ENCODE assay signal across 23 mouse cellular contexts in genomic region chr11:84730218-84730617, GRCm38 (mm10).
"Had no signal": no experiment of that assay in that cellular context is flagged by ENCODE, and none has a peak within 500 bp of the region (broad histone marks: within the 10 kb centered on the region; RNA-seq: fewer than 3 reads in every experiment).

No protein-coding gene starts in this region.

- H3K9ac ChIP-seq: limb, embryonic 13.5 days; liver, embryonic 12.5 days; liver, embryonic 15.5 days; lung, embryonic 15.5 days; neural tube, embryonic 13.5 days had no signal

- H3K4me1 ChIP-seq: limb, embryonic 13.5 days; lung, embryonic 15.5 days; megakaryocyte, embryonic 14.5 days had no signal

- H3K4me2 ChIP-seq: limb, embryonic 13.5 days; liver, embryonic 12.5 days; liver, embryonic 15.5 days; lung, embryonic 15.5 days; midbrain, embryonic 11.5 days; neural tube, embryonic 13.5 days had no signal

- DNase-seq: kidney, adult 18-20 months; kidney, postnatal 25 days; layer of hippocampus, adult 9-11 months; liver; lung, adult 18-20 months; lung, postnatal 10 days; lung, postnatal 36 days; midbrain, embryonic 14.5 days; right cerebral cortex, adult 18-20 months; right cerebral cortex, postnatal 14 days; right cerebral cortex, postnatal 4 days; thymus, postnatal 36 days had no signal

- H3K27ac ChIP-seq: kidney, postnatal 0 days; layer of hippocampus, adult 2 months; limb, embryonic 10.5 days; limb, embryonic 13.5 days; liver, embryonic 12.5 days; liver, embryonic 15.5 days; lung, embryonic 15.5 days; neural tube, embryonic 13.5 days; stomach, postnatal 0 days had no signal

- H3K9me3 ChIP-seq: limb, embryonic 10.5 days; limb, embryonic 13.5 days; liver, embryonic 12.5 days; liver, embryonic 15.5 days; lung, embryonic 15.5 days; megakaryocyte, embryonic 14.5 days; neural tube, embryonic 13.5 days had no signal

- H3K4me3 ChIP-seq: layer of hippocampus, adult 2 months; limb, embryonic 10.5 days; limb, embryonic 13.5 days; liver, embryonic 12.5 days; liver, embryonic 15.5 days; lung, embryonic 15.5 days; megakaryocyte, embryonic 14.5 days; neural tube, embryonic 13.5 days had no signal

- ATAC-seq: liver, embryonic 12.5 days had no signal

- H3K36me3 ChIP-seq: limb, embryonic 10.5 days; limb, embryonic 13.5 days; liver, embryonic 12.5 days; liver, embryonic 15.5 days; lung, embryonic 15.5 days; neural tube, embryonic 13.5 days had no signal
